In the genomic region with DNA sequence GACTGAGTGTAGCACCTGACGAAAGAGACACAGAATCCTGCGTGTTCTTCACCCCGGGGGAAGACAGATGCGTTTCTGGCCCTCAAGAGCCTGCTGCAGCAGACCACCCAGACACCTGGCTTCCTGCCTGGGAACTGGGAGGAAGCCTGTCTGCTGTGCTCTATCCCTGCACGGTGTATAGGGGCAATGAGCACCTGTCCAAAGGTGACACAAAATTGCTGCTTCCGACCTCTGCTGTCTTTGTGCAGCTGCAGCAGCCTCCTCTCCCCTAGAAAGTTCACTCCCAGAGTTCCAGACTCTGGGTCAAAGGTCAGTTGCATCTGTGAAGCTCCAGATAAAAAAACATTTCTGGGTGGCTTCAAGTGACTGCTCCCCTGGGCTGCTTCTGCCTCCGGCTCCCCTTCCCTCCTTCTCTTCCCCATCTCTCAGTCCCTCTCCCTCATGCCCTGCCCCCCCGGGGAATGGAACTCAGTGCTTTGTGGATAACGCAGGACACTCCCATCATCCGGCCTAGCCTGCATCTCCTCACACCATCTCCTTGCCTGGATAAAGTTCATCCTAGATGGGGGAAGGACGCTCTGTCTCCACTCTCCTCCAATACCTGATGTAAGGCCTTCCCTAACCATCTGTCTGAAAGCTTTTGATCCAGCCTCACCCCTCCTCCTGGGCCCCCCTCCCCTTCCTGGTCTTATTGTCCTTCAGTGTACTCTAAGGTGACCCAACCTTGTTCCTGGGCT, we compare ENCODE assay signal across 16 mouse cellular contexts. TPM values are rescaled to one million over a fixed set of nuclear protein-coding genes. Genes with fewer than 3 reads are reported as not detected.
DNase-seq lines count a peak whose midpoint lies in the region; ATAC-seq lines count a peak whose summit lies in the region.
"Had no signal": no experiment of that assay in that cellular context is flagged by ENCODE, and none has a peak within 500 bp of the region (broad histone marks: within the 10 kb centered on the region; RNA-seq: fewer than 3 reads in every experiment).

No protein-coding gene starts in this region.

- H3K27me3 ChIP-seq in embryonic facial prominence, embryonic 10.5 days (replicated peaks; ENCODE audit: low read depth, poor library complexity, severe bottlenecking): no peaks in the 10 kb centered on the region
- H3K27me3 ChIP-seq: forebrain, embryonic 12.5 days; liver, embryonic 13.5 days had no signal

- no peak overlapping the region for H3K27ac ChIP-seq in embryonic facial prominence, embryonic 10.5 days (replicated peaks)
- H3K27ac ChIP-seq: forebrain, embryonic 12.5 days; liver, embryonic 13.5 days had no signal

- H3K4me1 ChIP-seq in embryonic facial prominence, embryonic 10.5 days: peaks cover 26% of the 10 kb centered on the region
- H3K4me1 ChIP-seq: forebrain, embryonic 12.5 days had no signal

- H3K36me3 ChIP-seq in embryonic facial prominence, embryonic 10.5 days (replicated peaks): peaks cover 9% of the 10 kb centered on the region
- H3K36me3 ChIP-seq: liver, embryonic 13.5 days had no signal

- H3K4me3 ChIP-seq in embryonic facial prominence, embryonic 10.5 days: no peak overlapping the region
- H3K4me3 ChIP-seq: forebrain, embryonic 12.5 days; liver, embryonic 13.5 days had no signal

- WGBS in embryonic facial prominence, embryonic 10.5 days: 45% methylated on average over 11 of the region's 11 CpGs

- no peak for ATAC-seq in megakaryocyte, adult 5-6 weeks (ENCODE audit: poor library complexity, severe bottlenecking)
- ATAC-seq: lung, postnatal 0 days had no signal

- H3K9me3 ChIP-seq in embryonic facial prominence, embryonic 10.5 days: no peaks in the 10 kb centered on the region
- H3K9me3 ChIP-seq: forebrain, embryonic 12.5 days; liver, embryonic 13.5 days had no signal

- peak; percentile 35 for DNase-seq in embryo, embryonic 10.5 days (ENCODE audit: low spot score)
- DNase-seq in embryo, embryonic 9.5 days (ENCODE audit: extremely low spot score): no peak
- peak; percentile 35 for DNase-seq in left cerebral cortex, postnatal 4 days
- no peak for DNase-seq in left cerebral cortex, postnatal 25 days (ENCODE audit: low spot score in 2 of 2)
- DNase-seq in R1 (ENCODE audit: low read depth, low spot score): peak; percentile 52
- peak; percentile 39 for DNase-seq in mesoderm, embryonic 11.5 days (ENCODE audit: low read depth, low spot score)
- no peak for DNase-seq in embryonic facial prominence, embryonic 10.5 days (ENCODE audit: low spot score)
- DNase-seq: adrenal gland, postnatal 25 days; cerebellum, adult 2 months; heart, postnatal 4 days; liver, embryonic 13.5 days; right cerebral cortex, adult 18-20 months; thymus, postnatal 36 days had no signal

- intact Hi-C loops in left cerebral cortex, postnatal 4 days (cut with DNase I): no loop called here
- intact Hi-C loops in left cerebral cortex, postnatal 25 days (cut with DNase I): no loop called here

RNA-seq across cellular contexts. Expression of a gene that starts 40.5 kb away (rescaled TPM):
- total RNA-seq in left cerebral cortex, postnatal 4 days (2021): 10 to 100 TPM; 41.6 to 44.5 TPM
- 10 to 100 TPM; 25.4 to 25.6 TPM for total RNA-seq in left cerebral cortex, postnatal 25 days (2021)
- total RNA-seq in megakaryocyte, adult 5-6 weeks (2015): 2.8 and 3.4 TPM in 2 replicates
- total RNA-seq in megakaryocyte, adult 5-6 weeks (2017): 3.7 and 7.3 TPM in 2 replicates
- polyA plus RNA-seq in embryonic facial prominence, embryonic 10.5 days (2016; fragmentation: Nextera tagmentation; extraction: Ambion mirVana): 67.7 and 73.5 TPM in 2 replicates

RNA-seq across cellular contexts. Expression of a gene that starts 40.6 kb away (rescaled TPM):
- total RNA-seq in left cerebral cortex, postnatal 4 days (2021): 100 to 1,000 TPM; 269 to 291 TPM
- 100 to 1,000 TPM; 265 to 268 TPM for total RNA-seq in left cerebral cortex, postnatal 25 days (2021)
- total RNA-seq in megakaryocyte, adult 5-6 weeks (2015): 92.8 and 95.7 TPM in 2 replicates
- total RNA-seq in megakaryocyte, adult 5-6 weeks (2017): 215 and 217 TPM in 2 replicates
- 242 and 244 TPM in 2 replicates for polyA plus RNA-seq in embryonic facial prominence, embryonic 10.5 days (2016; fragmentation: Nextera tagmentation; extraction: Ambion mirVana)

Comparison
In these comparisons a context has a peak if more than half of its experiments do, and no peak if none do; other contexts are left out.
1. DNase-seq: peak in embryo, embryonic 10.5 days (single experiment), left cerebral cortex, postnatal 4 days (single experiment), R1 (single experiment) and mesoderm, embryonic 11.5 days (single experiment); none in embryo, embryonic 9.5 days (single experiment), left cerebral cortex, postnatal 25 days (0 of 2) and embryonic facial prominence, embryonic 10.5 days (single experiment).